Mouse (Mus musculus): Measurements from ENCODE around the gene Dnajb5. TPM values are rescaled to one million over a fixed set of nuclear protein-coding genes. Genes with fewer than 3 reads are reported as not detected.

Gene Dnajb5
- total RNA-seq (2023; ENCODE audit: inconsistent age): 28.3 to 37.5 TPM (median 35.7 TPM) in 4 replicates

DNA sequence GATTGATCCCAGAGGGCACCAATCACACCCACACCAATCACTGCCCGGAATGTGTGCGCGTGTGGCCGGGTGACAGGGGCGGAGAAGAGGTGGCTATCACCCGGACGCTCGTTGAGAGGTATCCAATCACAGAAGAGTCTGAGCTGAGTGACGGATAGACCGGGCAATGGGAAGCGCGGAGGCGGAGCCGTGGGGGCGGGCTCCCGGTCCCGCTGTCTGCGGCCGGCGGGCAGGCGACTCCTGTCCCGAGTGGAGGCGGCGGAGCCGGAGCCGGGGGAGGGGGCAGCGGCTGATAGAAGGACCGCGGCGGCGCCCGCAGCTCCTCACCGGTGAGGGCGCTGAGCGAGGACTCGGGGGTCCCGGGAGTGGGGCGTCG is at the start of gene Dnajb5:
Gene Dnajb5, plus strand, starts transcription at position 139 of the 376 bp plus-strand sequence.

DNA sequence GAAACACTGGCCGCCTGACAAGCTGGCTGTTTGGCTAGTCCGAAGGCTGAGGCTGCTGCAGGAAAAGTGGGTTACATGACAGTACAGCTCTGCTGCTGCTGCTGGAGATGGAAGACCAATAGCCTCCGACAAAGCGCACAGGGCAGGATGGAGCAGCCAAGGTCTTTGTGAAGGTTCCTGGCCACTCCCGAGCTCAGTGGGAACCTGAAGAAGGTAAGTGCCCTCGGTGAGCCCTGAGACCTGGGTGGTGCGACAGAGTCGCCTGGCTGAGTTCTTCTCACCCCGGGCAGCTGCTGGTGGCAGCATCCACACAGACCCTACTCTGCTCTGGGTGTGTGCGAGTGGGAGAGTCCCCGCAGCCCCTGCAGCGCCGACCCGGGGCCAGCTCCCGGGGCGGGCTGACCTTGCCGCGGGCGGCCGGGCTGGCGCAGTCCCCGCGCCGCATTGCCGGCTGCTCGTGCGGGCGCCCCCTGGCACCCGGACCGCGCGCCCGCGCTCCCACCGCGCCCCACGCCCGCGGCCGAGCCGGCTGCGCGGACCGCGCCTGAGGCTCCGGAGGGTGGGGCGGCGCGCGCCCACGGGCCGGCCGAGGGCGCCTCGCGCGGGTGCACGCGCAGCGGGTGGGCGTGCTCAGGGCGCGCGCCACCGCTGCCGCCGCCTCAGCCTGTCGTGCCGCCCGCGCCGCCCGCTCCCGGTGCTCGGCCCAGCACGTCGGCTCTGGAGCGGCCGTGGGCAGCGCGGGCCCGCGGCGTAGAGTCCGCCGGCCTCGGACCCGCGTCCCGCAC is 32.8 kb upstream of the Dnajb5 start, which contains the start of gene Phf24:
Gene Phf24, plus strand, starts transcription at position 44 of the 785 bp plus-strand sequence.

DNA sequence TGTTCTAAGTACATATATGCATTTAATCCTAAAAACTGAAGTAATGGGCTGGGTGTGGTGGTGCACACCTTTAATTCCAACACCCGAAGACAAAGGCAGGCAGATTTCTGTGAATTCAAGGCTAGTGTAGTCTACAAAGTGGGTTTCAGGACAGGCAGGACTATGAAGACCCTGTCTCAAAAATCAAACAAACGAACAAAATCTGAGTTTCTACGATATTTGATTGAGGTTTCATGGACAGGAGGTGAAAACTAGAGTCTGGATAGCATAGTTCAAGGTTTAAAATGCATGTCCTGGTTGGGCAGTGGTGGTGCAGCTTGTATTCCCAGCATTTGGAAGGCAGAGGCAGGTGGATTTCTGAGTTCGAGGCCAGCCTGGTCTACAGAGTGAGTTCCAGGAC is 19.7 kb downstream of the Dnajb5 start, which contains the start of gene 1700022I11Rik:
Gene 1700022I11Rik, plus strand, starts transcription at position 301 of the 400 bp plus-strand sequence.

DNA sequence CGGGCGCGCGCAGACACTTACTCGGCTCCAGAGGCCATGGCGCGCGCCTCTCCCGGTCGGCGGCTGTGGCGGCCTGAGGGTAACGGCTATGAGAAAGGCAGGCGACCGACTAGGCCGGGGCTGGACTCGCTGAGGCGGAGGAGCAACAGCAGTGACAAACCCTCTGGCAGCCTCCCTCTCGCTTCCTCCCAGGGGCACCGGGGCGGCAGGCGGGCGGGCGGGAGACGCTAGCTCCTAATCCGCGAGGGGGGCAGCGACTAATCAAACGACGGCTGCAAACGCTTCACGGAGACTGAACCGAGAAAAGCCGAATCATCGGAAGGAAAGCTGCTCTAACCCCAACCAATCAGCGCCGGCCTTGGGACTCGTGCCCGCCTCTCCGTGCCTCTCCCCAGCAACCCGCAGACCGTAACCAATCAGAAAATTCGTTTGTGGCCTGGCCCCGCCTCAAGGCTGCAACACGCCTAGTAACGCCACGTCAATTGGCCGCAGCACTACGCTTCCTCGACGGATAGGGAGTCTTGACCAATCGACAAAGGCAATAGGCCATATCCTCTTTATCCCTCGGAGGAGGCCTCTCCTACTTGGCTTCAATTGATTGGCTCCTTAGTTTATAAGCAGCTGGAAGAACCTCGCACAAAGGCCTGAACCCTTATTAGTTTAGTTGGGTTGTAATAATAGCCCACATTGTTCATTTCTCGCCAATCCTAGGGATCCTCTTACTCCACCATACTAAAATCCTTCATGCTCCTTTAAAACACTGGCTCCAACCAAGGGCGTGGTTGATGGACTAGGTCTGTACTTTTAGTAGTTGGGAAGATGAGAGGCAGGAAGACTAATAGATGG is 50.8 kb downstream of the Dnajb5 start, which contains the start of gene Vcp:
Gene Vcp, minus strand, starts transcription at position 367 of the 846 bp plus-strand sequence.

Other genes starting within 250 kb of the Dnajb5 start
- gene 4930578G10Rik, start 214.3 kb upstream of the Dnajb5 start, total RNA-seq (2023; ENCODE audit: inconsistent age): not detected in 4 replicates
- gene Ccl19, start 193.2 kb upstream of the Dnajb5 start, total RNA-seq (2023; ENCODE audit: inconsistent age): not detected in 4 replicates
- not detected in 4 replicates for gene Ccl21a, start 175.8 kb upstream of the Dnajb5 start, total RNA-seq (2023; ENCODE audit: inconsistent age)
- gene Fam205a1, start 95.9 kb upstream of the Dnajb5 start, total RNA-seq (2023; ENCODE audit: inconsistent age): not detected in 4 replicates
- gene Gm12394, start 93.0 kb upstream of the Dnajb5 start, total RNA-seq (2023; ENCODE audit: inconsistent age): not detected in 4 replicates
- gene Fam205c, start 75.6 kb upstream of the Dnajb5 start, total RNA-seq (2023; ENCODE audit: inconsistent age): not detected in 4 replicates
- not detected in 4 replicates for gene Phf24, start 33.2 kb upstream of the Dnajb5 start, total RNA-seq (2023; ENCODE audit: inconsistent age)
- 0.18 TPM in 1 of 4 replicates, not detected in the others for gene 1700022I11Rik, start 19.8 kb downstream of the Dnajb5 start, total RNA-seq (2023; ENCODE audit: inconsistent age)
- 107 to 113 TPM (median 110 TPM) in 4 replicates for gene Vcp, start 50.7 kb downstream of the Dnajb5 start, total RNA-seq (2023; ENCODE audit: inconsistent age)
- gene Fancg, start 60.7 kb downstream of the Dnajb5 start, total RNA-seq (2023; ENCODE audit: inconsistent age): 27.0 to 33.5 TPM (median 32.5 TPM) in 4 replicates
- 37.4 to 52.2 TPM (median 41.8 TPM) in 4 replicates for gene Pigo, start 76.0 kb downstream of the Dnajb5 start, total RNA-seq (2023; ENCODE audit: inconsistent age)
- gene Stoml2, start 81.9 kb downstream of the Dnajb5 start, total RNA-seq (2023; ENCODE audit: inconsistent age): 72.2 to 98.5 TPM (median 78.3 TPM) in 4 replicates
- 19.5 to 28.8 TPM (median 22.1 TPM) in 4 replicates for gene Fam214b, start 96.4 kb downstream of the Dnajb5 start, total RNA-seq (2023; ENCODE audit: inconsistent age)
- gene Unc13b, start 109.1 kb downstream of the Dnajb5 start, total RNA-seq (2023; ENCODE audit: inconsistent age): 0.60 to 1.3 TPM (median 0.92 TPM) in 4 replicates

All from B cell, adult (primary cell).